Mouse (Mus musculus) limb, embryonic 14.5 days (tissue): ENCODE results near the gene Capn11. TPM values are rescaled to one million over a fixed set of nuclear protein-coding genes. Genes with fewer than 3 reads are reported as not detected.

Experiments
- ATAC-seq: fragments of 200-750 bp; cut with Nextera tagmentation; 2 replicates; pipeline ENCODE4 v1.8.0; 2017; ENCODE audit warnings: low read depth, moderate number of reproducible peaks, moderate TSS enrichment; ENCODE audit not compliant: low FRiP score
- DNase-seq: peaks from one replicate; pipeline ENCODE4 v3.0.0-alpha.2; 2015; ENCODE audit warnings: low spot score
- H3K27ac ChIP-seq: fragments of 300-500 bp; sonication (generic); replicated peaks from 2 replicates; pipeline ENCODE4 v1.5.1; 2014; ENCODE audit warnings: low read depth, mild to moderate bottlenecking, low read length, moderate library complexity, mixed read lengths
- H3K27me3 ChIP-seq: fragments of 300-500 bp; sonication (generic); 2 replicates; pipeline ENCODE4 v1.6.1; 2014; ENCODE audit warnings: low read length, mixed read lengths; ENCODE audit not compliant: control insufficient read depth, insufficient read depth
- H3K36me3 ChIP-seq: fragments of 300-500 bp; sonication (generic); 2 replicates; pipeline ENCODE4 v1.6.1; 2014; ENCODE audit warnings: mild to moderate bottlenecking, low read length, moderate library complexity, mixed read lengths; ENCODE audit not compliant: control insufficient read depth, insufficient read depth
- H3K4me1 ChIP-seq: fragments of 300-500 bp; sonication (generic); 2 replicates; pipeline ENCODE4 v1.6.1; 2014; ENCODE audit warnings: antibody characterized with exemption, low read length, mixed read lengths; ENCODE audit not compliant: control insufficient read depth, insufficient read depth
- H3K4me2 ChIP-seq: fragments of 300-500 bp; sonication (generic); replicated peaks from 2 replicates; pipeline ENCODE4 v1.6.1; 2014; ENCODE audit warnings: low read depth, mild to moderate bottlenecking, low read length, moderate library complexity; ENCODE audit not compliant: severe bottlenecking
- H3K4me3 ChIP-seq: fragments of 300-500 bp; sonication (generic); replicated peaks from 2 replicates; pipeline ENCODE4 v1.5.1; 2014; ENCODE audit warnings: low read length
- H3K9ac ChIP-seq: fragments of 300-500 bp; sonication (generic); 2 replicates; pipeline ENCODE4 v1.6.1; 2014; ENCODE audit warnings: mild to moderate bottlenecking, low read depth, low read length, moderate library complexity; ENCODE audit not compliant: severe bottlenecking
- H3K9me3 ChIP-seq: fragments of 300-500 bp; sonication (generic); 2 replicates; pipeline ENCODE4 v1.6.1; 2016; ENCODE audit warnings: low read length; ENCODE audit not compliant: control insufficient read depth
- POLR2A ChIP-seq: fragments of 200-500 bp; IDR thresholded peaks from 2 replicates; pipeline ENCODE4 v1.8.0; 2012; ENCODE audit warnings: inconsistent platforms, mild to moderate bottlenecking, moderate library complexity, borderline replicate concordance; ENCODE audit not compliant: insufficient read depth, insufficient read length; ENCODE audit errors: extremely low read depth
- WGBS: fragments of 180-500 bp; shearing (Covaris S2); extraction: QIAGEN DNeasy Blood & Tissue Kit; methylation state at CpG from one replicate; pipeline ENCODE4 v1.1.7; 2014; 5-methylcytosine and 5-hydroxymethylcytosine counted together
- polyA plus RNA-seq, 2 experiments: library from polyadenylated mRNA; depleted of rRNA in 1 of 2; stranded (reverse) in 1 of 2; unstranded in 1 of 2; fragments of >200 nt; fragmentation: Nextera tagmentation in 1 of 2; extraction: Ambion mirVana in 1 of 2; gene quantifications; 2 replicates each; pipeline versions ENCODE4 v1.2.1 to v1.2.3; 2012 to 2014

Capn11 gene
- polyA plus RNA-seq (2012; rRNA removed): 0.03 and 0.23 TPM in 2 replicates
- polyA plus RNA-seq (2014; fragmentation: Nextera tagmentation; extraction: Ambion mirVana): not detected in 2 replicates

DNA sequence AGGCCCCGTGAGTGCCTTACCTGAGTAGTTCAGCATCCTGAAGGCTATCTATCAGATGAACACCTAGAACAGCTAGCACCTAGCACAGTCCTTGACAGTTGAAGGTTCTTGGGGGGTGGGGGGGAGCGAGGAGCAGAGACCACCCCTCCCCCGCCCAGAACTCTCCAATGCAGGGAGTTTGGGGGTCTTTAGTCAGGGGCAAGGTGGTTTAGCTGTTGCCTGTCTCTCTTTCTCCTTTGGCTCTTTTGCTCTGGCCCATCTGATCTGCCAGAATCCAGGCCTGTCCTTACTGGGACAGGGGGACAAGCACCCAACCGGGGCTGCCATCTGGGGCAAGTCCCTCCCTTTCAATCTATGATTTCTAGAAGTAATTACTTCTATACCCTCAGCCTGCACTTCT, at the start of gene Capn11:
Gene Capn11, minus strand, starts transcription at position 101 of the 400 bp plus-strand sequence.
- no peak for TF ChIP-seq POLR2A
- Histone ChIP-seq H3K9ac (no peak within 1 kb of the TSS), H3K4me3 (no peak within 1 kb of the TSS), H3K4me1 (no peaks in the 10 kb centered on the region), H3K36me3 (peaks cover 32% of the 10 kb centered on the region), H3K27ac (no peak within 1 kb of the TSS), H3K27me3 (no peaks in the 10 kb centered on the region), H3K9me3 (no peaks in the 10 kb centered on the region), H3K4me2 (no peak within 1 kb of the TSS)
- 75% methylated on average over 4 of the region's 4 CpGs for WGBS
- ATAC-seq (no peak), DNase-seq (no peak)

DNA sequence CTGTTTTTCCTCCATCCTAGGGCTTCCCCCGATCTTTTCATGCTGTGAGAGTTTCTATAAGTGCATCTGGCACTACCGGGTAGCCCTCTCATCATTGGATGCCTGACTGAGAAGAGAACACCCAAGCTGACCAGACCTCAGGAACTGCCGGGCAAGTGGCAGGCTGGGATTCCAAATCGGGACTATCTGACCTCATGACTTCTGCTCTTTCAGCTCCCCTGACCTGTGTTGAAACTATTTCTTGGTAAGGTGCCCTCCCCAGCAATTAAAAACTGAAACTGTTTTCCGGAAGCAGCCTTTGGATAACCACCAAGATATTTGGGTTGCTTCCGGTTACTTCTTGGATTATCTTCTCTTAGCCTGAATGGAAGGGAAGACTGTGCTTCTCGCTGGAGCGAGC, 49.1 kb upstream of the Capn11 start:
- H3K4me3 ChIP-seq: no peak overlapping the region
- ATAC-seq: no peak
- no peak overlapping the region for H3K4me2 ChIP-seq
- TF ChIP-seq POLR2A: no peak
- H3K27ac ChIP-seq: no peak overlapping the region
- WGBS: 90% methylated on average over 8 of the region's 8 CpGs
- no peaks in the 10 kb centered on the region for H3K36me3 ChIP-seq
- no peaks in the 10 kb centered on the region for H3K27me3 ChIP-seq
- no peak overlapping the region for H3K9ac ChIP-seq
- H3K4me1 ChIP-seq: no peaks in the 10 kb centered on the region
- no peak for DNase-seq
- no peaks in the 10 kb centered on the region for H3K9me3 ChIP-seq

DNA sequence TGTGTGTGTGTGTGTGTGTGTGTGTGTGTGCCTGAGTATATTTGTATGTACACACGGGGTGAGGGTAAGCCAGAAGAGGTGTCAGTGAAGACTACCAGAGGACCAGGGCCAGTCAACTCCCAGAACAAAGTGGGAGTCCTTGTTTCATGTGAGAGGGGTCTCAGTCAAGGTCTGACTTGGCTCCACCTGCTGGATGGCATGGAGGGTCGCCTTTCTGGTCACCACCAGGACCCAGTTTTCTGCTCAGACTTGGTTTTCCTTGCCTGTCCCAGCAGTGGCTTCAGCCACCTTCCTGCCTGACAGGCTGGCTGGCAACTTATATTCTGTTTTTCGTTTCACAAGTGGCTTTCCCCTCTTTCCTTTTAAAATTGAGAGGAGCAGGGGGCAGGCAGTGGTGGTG, 48.3 kb upstream of the Capn11 start:
- 27% methylated on average over 3 of the region's 3 CpGs for WGBS

DNA sequence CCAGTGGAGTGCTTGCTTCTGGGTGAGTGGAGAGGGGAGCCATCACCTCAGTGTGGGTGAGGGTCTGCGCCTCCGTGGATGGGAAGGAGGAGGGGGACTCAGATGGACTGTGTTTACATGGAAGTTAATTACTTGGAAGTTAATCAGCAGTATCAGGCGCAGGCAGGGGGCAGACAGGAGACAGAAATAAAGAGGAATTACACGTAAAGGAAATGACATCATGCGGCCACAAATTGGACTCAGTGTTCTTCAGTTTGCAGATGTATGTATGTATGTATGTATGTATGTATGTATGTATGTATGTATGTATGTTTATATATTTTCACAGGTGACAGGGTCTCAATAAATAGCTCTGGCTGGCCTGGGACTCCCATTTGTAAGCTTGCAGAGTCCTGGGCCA, 47.7 kb upstream of the Capn11 start:
- 61% methylated on average over 5 of the region's 5 CpGs for WGBS
- H3K4me2 ChIP-seq: no peak overlapping the region
- DNase-seq: no peak
- TF ChIP-seq POLR2A: no peak
- no peaks in the 10 kb centered on the region for H3K4me1 ChIP-seq
- H3K9ac ChIP-seq: no peak overlapping the region
- no peaks in the 10 kb centered on the region for H3K9me3 ChIP-seq
- no peaks in the 10 kb centered on the region for H3K36me3 ChIP-seq
- no peak overlapping the region for H3K4me3 ChIP-seq
- no peak overlapping the region for H3K27ac ChIP-seq
- ATAC-seq: no peak
- H3K27me3 ChIP-seq: no peaks in the 10 kb centered on the region

More for the DNA sequence above, 48.3 kb upstream of the Capn11 start:
- Histone ChIP-seq H3K4me1 (no peaks in the 10 kb centered on the region), H3K9me3 (no peaks in the 10 kb centered on the region), H3K27me3 (no peaks in the 10 kb centered on the region), H3K9ac (no peak overlapping the region), H3K4me2 (no peak overlapping the region), H3K27ac (no peak overlapping the region), H3K36me3 (no peaks in the 10 kb centered on the region), H3K4me3 (no peak overlapping the region)
- ATAC-seq (no peak), DNase-seq (no peak)
- TF ChIP-seq POLR2A: no peak

DNA sequence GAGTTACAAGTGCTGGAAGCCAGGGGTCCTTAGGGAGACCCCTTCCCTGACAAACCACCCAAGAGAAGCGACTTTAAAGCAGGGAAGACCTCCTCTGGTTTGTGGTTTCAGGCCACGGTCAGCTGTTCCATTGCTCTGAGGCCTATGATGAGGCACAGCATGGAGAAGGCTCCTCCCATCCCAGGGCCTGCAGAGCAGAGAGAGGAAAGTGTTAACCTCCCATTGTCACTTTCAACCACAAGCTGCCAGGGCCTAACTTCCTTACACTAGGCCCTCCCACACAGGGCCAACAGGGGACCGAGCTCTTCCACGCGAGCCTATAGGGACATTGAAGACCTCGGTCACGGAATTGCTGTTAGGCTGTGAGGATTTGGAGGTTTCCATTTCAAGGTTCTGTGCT, 44.1 kb upstream of the Capn11 start:
- no peak for ATAC-seq
- H3K4me2 ChIP-seq: no peak overlapping the region
- no peak for DNase-seq

DNA sequence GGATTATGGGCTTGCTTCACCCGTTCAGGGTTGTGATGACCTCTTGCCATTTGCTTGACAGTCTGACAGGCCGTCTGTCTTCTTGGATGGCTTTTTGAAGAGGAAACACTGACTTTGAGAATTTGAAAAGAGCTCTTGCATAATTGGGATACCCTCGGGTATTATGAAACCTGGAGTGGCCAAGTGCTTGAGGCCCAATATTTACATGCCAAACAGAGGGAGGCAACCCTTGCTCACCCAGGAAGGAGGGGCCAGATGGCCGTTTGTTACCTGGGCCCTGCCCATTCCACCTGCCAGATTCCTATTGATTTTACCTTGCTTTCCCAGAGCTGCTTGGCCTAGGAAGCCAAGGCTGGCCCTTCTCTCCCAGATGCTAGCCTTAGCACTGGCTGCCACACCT, 43.1 kb upstream of the Capn11 start:
- WGBS: 54% methylated on average over 4 of the region's 4 CpGs
- no peak overlapping the region for H3K4me3 ChIP-seq
- TF ChIP-seq POLR2A: no peak

More for the DNA sequence above, 44.1 kb upstream of the Capn11 start:
- Histone ChIP-seq H3K27ac (no peak overlapping the region), H3K9me3 (no peaks in the 10 kb centered on the region), H3K9ac (no peak overlapping the region), H3K4me3 (no peak overlapping the region), H3K27me3 (no peaks in the 10 kb centered on the region), H3K4me1 (no peaks in the 10 kb centered on the region), H3K36me3 (peaks cover 6% of the 10 kb centered on the region)
- 60% methylated on average over 7 of the region's 7 CpGs for WGBS
- TF ChIP-seq POLR2A: no peak

More for the DNA sequence above, 43.1 kb upstream of the Capn11 start:
- Histone ChIP-seq H3K27me3 (no peaks in the 10 kb centered on the region), H3K36me3 (peaks cover 15% of the 10 kb centered on the region), H3K27ac (no peak overlapping the region), H3K9me3 (no peaks in the 10 kb centered on the region), H3K9ac (no peak overlapping the region), H3K4me2 (no peak overlapping the region), H3K4me1 (no peaks in the 10 kb centered on the region)
- ATAC-seq (no peak), DNase-seq (no peak)
